Mouse (Mus musculus) right cerebral cortex, postnatal 10 days (tissue): Measurements from ENCODE around the gene Cfap44.
"Not testable (repeated sequence)": the region's sequence is repeated elsewhere in the genome, so short reads cannot be mapped to it uniquely, and the experiment has no call there.

Experiments used
- DNase-seq, 2 experiments: peaks; one replicate each; pipeline ENCODE4 v3.0.0; 2021; ENCODE audit warnings: low spot score in 2 of 2

Gene Cfap44

DNA sequence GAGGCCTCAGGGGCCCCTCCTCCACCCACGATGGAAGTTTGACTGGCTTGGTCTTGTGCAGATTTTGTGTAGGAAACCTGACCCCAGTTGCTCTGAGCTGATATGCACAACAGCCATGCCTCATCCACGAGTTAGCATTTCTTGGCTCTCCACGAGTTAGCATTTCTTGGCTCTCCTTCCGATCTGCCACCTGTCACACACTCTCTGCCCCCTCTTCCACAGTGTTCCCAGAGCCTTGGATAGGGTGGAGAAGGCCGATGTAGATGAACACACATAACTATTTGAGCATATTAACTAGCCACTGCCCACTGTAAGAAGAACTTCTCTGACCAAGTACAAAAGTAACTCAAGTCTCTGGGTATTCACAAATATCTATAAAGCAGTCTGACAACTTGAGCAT lies 33.9 kb downstream of the Cfap44 start:
- no peak for DNase-seq

DNA sequence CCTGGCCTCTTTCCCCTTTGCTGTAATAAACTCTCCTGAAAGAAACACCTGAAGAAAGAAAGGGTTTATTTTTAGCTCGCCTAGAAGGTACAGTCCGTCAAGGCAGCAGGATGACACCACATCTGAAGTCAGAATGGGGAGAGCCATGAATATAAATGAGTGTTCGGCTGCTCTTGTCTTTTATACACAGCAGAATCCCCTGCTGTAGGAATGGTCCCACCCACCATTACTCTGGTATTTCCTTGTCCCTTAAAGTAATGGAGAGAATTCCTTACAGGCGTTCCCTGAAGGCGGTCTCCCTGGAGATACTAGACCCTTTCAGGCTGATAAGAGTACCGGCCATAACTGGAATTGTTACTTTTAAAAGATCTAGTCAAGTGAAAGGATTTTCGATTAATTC lies 35.4 kb downstream of the Cfap44 start:
- no peak for DNase-seq

DNA sequence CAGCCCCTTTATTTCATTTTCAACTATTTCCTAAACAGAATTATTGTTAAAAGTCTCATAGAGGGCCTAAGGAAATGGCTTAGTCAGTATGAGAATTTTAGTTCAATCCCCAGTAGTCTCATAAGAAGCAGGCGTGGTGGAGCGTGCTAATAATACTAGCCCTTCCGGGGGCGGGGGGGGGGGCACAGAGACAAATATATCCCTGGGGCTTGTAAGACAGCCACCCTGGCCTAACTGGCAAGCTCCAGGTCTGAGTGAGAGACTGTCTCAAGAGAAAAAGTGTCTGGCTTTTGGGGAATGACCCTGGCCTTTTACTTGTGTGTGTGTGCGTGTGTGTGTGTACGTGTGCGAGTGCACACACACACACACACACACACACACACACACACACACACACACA lies 40.3 kb downstream of the Cfap44 start:
- DNase-seq: no peak

DNA sequence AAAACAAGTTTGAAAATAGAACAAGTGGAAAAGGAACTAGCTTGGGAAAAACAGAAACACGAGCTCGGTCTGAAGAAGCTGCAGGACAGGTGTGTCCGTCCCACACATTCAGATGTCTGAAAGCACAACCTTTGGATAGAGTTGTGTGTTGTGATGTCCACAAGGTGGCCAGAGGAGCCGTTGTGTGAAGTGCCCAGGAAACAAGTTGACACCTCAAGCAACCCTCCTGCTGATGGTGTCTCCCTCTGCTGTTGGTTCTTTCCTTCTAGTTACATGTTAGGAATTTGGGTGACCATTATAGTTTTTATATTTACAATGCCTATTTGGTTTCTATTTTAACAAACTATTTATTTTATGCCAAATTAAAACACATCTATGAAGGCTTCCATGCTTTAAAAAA lies 40.9 kb downstream of the Cfap44 start:
- DNase-seq: no peak

GRCm38 (mm10) chr16:44441913-44442312 lies 47.3 kb downstream of the Cfap44 start:
- DNase-seq: not testable (repeated sequence)

DNA sequence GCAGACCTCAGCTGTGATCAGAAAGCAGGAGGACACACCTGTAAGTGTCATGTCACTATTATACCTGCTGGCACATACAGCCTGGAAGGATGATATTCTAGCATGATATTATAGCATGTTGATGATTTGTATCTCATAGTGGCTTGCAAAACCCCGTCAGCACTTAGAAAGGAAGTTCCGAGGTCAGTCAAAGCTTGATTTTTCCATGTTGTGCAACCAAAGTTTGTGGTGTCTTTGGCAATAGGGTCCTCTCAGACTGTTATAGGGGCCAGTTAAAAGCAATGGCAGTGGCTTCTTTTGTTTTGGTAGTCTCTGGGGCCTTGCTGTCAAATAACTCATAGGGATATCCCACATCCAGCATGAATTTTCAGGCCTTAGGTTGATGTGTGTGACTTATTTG lies 63.3 kb downstream of the Cfap44 start:
- no peak for DNase-seq

DNA sequence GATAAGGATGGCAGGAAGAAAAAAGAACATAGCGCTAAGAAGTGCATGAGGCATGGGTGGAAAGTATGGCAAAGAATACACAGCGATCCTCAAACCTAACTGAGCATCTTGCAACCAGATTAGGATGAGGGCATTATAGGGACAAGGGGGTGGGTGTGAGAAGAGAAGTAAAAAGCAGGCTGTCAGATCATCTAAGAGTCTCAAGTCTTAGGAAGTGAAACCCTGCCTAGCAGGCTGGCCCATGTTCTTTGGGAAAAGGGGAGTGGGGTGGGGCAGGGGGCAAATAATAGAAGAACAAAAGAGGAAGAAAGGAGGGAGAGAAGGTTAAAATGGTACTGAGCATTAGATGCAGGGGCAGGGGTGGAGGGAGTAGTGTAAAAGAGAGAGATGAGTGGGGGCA lies 64.2 kb downstream of the Cfap44 start:
- no peak for DNase-seq

- no peak for DNase-seq
Observed at GRCm38 (mm10) chr16:44460922-44461321, 66.3 kb downstream of the Cfap44 start.

DNA sequence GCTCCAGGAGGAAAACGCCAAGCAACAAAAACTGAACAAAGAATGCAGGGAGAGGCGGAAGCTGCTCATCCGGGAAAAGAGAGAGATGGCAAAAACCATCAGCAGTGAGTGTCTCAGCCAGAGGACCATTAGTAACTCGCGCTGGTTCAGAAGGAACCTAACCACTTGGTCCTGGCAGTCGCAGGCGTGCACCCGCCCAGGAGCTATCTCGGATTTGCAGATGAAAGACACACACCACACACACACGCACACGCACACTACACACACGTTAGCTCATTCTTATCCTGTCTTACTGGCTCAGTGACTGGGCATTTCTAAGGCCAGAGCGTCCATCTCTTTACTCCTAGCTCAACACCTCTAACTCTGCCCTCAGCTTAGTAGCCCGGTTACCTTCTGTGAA lies 80.7 kb downstream of the Cfap44 start:
- DNase-seq: no peak

GRCm38 (mm10) chr16:44475682-44476375 lies 81.2 kb downstream of the Cfap44 start:
- no peak for DNase-seq

- DNase-seq: no peak
Observed at GRCm38 (mm10) chr16:44478767-44479166, 84.2 kb downstream of the Cfap44 start.

DNA sequence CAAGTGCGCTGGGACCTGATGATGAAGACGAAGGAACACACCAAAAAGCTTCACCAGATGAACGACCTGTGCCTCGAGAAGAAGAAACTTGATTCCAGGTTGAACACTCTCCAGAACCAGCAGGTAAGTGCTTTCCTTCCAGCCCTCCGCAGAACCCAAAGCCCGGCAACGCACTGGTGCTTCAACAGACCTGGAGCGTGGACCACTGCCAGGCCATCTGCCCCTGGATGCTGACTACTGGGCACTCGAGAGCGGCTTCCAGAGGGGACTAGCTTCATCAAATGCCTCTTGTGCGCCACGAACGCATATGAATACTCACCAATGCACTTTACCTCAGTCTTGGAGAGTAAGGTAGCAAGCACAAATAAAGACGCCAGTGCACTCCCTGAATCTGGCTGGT lies 85.3 kb downstream of the Cfap44 start:
- DNase-seq: no peak

GRCm38 (mm10) chr16:44480616-44481015 lies 86.0 kb downstream of the Cfap44 start:
- no peak for DNase-seq

- no peak for DNase-seq
Observed at GRCm38 (mm10) chr16:44481599-44482593, 87.3 kb downstream of the Cfap44 start.

DNA sequence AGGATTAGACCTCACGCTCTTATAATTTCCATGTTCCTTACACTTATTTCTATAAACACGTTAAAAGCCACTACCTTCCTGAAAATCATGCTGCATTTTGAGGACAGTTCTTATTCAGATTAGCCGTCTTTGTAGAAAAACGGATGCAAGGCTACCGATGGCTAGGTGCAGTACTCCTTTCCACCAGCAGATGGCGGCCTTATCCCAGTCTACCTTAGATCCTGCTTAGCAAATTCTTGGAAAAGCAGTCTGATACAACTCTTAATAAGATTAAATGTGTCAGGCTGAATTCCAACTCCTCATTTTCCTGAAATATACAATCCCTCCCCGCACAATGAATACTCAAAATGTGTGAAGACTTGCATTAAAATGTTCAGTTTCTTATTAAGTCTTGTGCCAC lies 89.5 kb downstream of the Cfap44 start:
- DNase-seq: peak; percentile 86 to 89

- DNase-seq: no peak
Observed at GRCm38 (mm10) chr16:44484831-44485230, 90.2 kb downstream of the Cfap44 start.

GRCm38 (mm10) chr16:44485691-44486090 lies 91.1 kb downstream of the Cfap44 start:
- DNase-seq: no peak

GRCm38 (mm10) chr16:44486612-44487011 lies 92.0 kb downstream of the Cfap44 start:
- no peak for DNase-seq

- DNase-seq: no peak
Observed at GRCm38 (mm10) chr16:44487194-44487593, 92.6 kb downstream of the Cfap44 start.

DNA sequence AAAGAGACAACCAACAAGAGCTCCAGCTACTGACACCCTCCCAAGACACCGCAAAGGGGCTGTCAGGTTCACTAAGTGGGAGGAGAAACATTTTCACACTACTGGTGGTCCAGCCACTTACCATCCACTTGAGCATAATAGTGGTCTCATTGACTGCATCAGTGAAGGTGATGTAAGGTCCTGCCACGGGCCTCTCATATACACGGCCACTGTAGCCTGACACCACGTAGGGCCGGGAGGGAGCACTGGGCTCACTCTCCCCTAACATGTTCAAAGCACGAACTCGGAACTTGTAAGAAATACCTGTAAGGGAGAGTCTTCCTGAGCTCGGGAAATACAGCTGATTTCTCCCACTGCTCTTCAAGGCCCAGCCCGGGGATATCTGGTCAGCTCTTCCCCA lies 96.5 kb downstream of the Cfap44 start:
- DNase-seq: no peak

DNA sequence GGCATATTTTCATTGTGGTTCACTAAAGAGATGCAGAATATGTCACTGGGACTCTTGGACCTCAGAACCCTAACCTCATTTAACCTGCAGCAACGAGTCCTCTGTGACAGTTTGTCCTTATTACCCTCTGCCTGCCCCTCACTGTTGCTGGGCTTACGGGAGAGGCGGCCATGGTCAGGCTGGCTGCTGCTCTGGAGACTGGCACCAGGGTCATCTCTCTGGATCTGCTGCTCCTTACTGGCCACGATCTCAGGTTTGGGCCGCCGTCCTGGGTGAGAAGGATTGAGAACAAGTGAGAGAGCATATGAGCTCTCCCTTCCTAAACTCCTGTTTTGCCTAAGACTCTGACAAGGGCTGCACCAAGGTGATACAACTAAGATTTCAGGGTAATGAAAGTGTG lies 97.6 kb downstream of the Cfap44 start:
- no peak for DNase-seq

DNA sequence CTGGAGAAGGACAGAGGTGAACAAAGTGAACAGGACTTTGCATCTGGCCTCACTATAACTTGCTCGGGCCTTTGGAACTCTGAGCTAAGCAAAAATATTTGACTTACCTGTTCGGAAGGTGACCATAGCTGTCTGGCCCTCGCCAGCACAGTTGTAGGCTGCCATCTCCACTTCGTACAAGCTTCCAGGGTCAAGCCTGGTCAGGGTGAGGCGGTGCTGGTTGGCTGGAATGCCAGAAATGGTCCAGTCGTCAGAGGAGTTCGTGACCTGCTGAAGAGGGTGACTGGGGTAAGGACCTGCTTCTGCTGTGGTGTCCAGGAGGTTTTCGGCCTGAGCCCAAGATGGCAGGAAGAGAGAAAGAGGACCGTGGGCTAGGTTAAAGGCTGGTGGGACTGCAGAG lies 98.1 kb downstream of the Cfap44 start:
- no peak for DNase-seq

GRCm38 (mm10) chr16:44493868-44494267 lies 99.3 kb downstream of the Cfap44 start:
- DNase-seq: peak; percentile 46 to 62
